Comparison of ENCODE assay signal across 9 mouse cellular contexts in the genomic region with DNA sequence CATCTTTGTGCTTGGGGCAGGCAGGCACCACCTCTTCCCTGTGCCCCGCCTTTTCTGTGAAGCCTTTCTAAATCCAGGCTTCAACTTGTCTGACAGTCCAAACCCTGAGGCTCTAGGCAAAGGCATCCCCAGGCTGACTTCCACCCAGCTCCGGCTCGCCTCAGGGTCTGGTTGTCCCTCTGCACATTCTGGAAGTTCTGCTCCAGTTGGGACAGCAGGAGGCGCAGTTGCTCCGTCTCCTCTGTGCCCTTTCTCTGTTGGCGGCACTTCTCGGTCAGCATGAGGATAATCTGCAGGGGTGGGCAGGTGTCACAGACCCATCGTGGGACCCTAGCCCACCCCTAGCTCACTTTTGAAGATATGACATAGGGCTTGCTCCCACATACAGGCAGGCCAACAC. TPM values are rescaled to one million over a fixed set of nuclear protein-coding genes. Genes with fewer than 3 reads are reported as not detected.
DNase-seq lines count a peak whose midpoint lies in the region; ATAC-seq and TF ChIP-seq lines count a peak whose summit lies in the region.
"Had no signal": no experiment of that assay in that cellular context is flagged by ENCODE, and none has a peak within 500 bp of the region (broad histone marks: within the 10 kb centered on the region; RNA-seq: fewer than 3 reads in every experiment).

No protein-coding gene starts in this region.

- 20% methylated on average over 8 of the region's 8 CpGs for WGBS in kidney, postnatal 0 days
- WGBS in lung, postnatal 0 days = 6% methylated on average over 8 of the region's 8 CpGs

- H3K4me1 ChIP-seq in kidney, postnatal 0 days (replicated peaks; ENCODE audit: insufficient read depth, low read length) = peaks cover 4% of the 10 kb centered on the region
- H3K4me1 ChIP-seq in lung, postnatal 0 days (ENCODE audit: insufficient read depth, low read depth, low read length) = peaks cover 6% of the 10 kb centered on the region; the same call in 1 of the 2 replicates

- H3K36me3 ChIP-seq in kidney, postnatal 0 days (ENCODE audit: insufficient read depth, low read length) = no peaks in the 10 kb centered on the region
- H3K36me3 ChIP-seq in lung, postnatal 0 days (ENCODE audit: insufficient read depth, low read length) = no peaks in the 10 kb centered on the region
- H3K36me3 ChIP-seq: neural tube, embryonic 12.5 days had no signal

- DNase-seq in monocyte, adult 2 months (ENCODE audit: low read depth in 1 of 2, low spot score in 2 of 2) = peak; percentile 12 to 34
- DNase-seq in adrenal gland, postnatal 4 days (ENCODE audit: low spot score in 2 of 2) = peak; percentile 24 to 49
- DNase-seq in forelimb bud, embryonic 11.5 days (ENCODE audit: low read depth, low spot score) = peak; percentile 61
- peak; percentile 86 for DNase-seq in kidney, postnatal 0 days (ENCODE audit: low spot score)
- peak; percentile 80 for DNase-seq in lung, postnatal 0 days (ENCODE audit: low spot score)
- peak; percentile 13 for DNase-seq in spleen, adult 12 weeks (ENCODE audit: low spot score)

- no peaks in the 10 kb centered on the region; the same call in 1 of the 2 replicates for H3K27me3 ChIP-seq in kidney, postnatal 0 days (ENCODE audit: insufficient read depth, low read length)
- H3K27me3 ChIP-seq in lung, postnatal 0 days (replicated peaks; ENCODE audit: insufficient read depth, low read length) = no peaks in the 10 kb centered on the region

- H3K9ac ChIP-seq in kidney, postnatal 0 days (ENCODE audit: low read depth, low read length) = no peak overlapping the region
- no peak overlapping the region for H3K9ac ChIP-seq in lung, postnatal 0 days (replicated peaks; ENCODE audit: low read depth)
- H3K9ac ChIP-seq: neural tube, embryonic 12.5 days had no signal

- no peak for ATAC-seq in monocyte, adult 5-6 weeks (replicated peaks; ENCODE audit: insufficient number of reproducible peaks, low FRiP score, low TSS enrichment, poor library complexity, severe bottlenecking)
- no peak for ATAC-seq in kidney, postnatal 0 days (replicated peaks; ENCODE audit: low FRiP score, low read depth)
- ATAC-seq in lung, postnatal 0 days = no peak
- no peak for ATAC-seq in inflammation-experienced regulatory T-cells, adult 6 months

- H3K27ac ChIP-seq in kidney, postnatal 0 days = no peak overlapping the region
- H3K27ac ChIP-seq in lung, postnatal 0 days (ENCODE audit: low read length) = no peak overlapping the region
- H3K27ac ChIP-seq: neural tube, embryonic 12.5 days had no signal

- TF ChIP-seq EP300 in lung, postnatal 0 days (IDR thresholded peaks at IDR 0.05) = no peak

- no peak overlapping the region for H3K4me3 ChIP-seq in kidney, postnatal 0 days (replicated peaks; ENCODE audit: low read depth, low read length)
- no peak overlapping the region for H3K4me3 ChIP-seq in lung, postnatal 0 days (ENCODE audit: low read depth, low read length)
- H3K4me3 ChIP-seq: neural tube, embryonic 12.5 days had no signal

- peak; percentile 86 for TF ChIP-seq CTCF in kidney, postnatal 0 days (IDR thresholded peaks at IDR 0.05; ENCODE audit: low read depth)
- peak; percentile 95 for TF ChIP-seq CTCF in lung, postnatal 0 days (IDR thresholded peaks at IDR 0.05)

- no peak overlapping the region for H3K4me2 ChIP-seq in kidney, postnatal 0 days (ENCODE audit: low read length)
- no peak overlapping the region for H3K4me2 ChIP-seq in lung, postnatal 0 days (replicated peaks; ENCODE audit: low read depth, low read length)
- H3K4me2 ChIP-seq: neural tube, embryonic 12.5 days had no signal

- H3K9me3 ChIP-seq in kidney, postnatal 0 days (replicated peaks; ENCODE audit: low read length) = no peaks in the 10 kb centered on the region
- no peaks in the 10 kb centered on the region for H3K9me3 ChIP-seq in lung, postnatal 0 days (ENCODE audit: low read length)
- H3K9me3 ChIP-seq: neural tube, embryonic 12.5 days had no signal

RNA-seq across cellular contexts. Expression of a gene that starts 3.5 kb away (rescaled TPM):
- total RNA-seq in monocyte, adult 5-6 weeks (2017) = 1.1 to 1.8 TPM (median 1.6 TPM) in 3 replicates
- total RNA-seq in adrenal gland, postnatal 4 days (2021) = 1 to 10 TPM; 4.0 to 5.2 TPM
- 7.0 and 7.8 TPM in 2 replicates for polyA plus RNA-seq in kidney, postnatal 0 days (2015; fragmentation: Nextera tagmentation; extraction: Ambion mirVana)
- 2.9 and 3.3 TPM in 2 replicates for polyA plus RNA-seq in lung, postnatal 0 days (2015; fragmentation: Nextera tagmentation; extraction: Ambion mirVana)
- polyA plus RNA-seq in inflammation-experienced regulatory T-cells, adult 6 months (2017; shearing (Covaris generic)) = 1 to 10 TPM; 6.5 to 9.3 (median 8.1) TPM

RNA-seq across cellular contexts. Expression of a gene that starts 3.7 kb away (rescaled TPM):
- not detected in 3 replicates for total RNA-seq in monocyte, adult 5-6 weeks (2017)
- under 1 TPM in 1 of 2 experiments, not detected in 1; 0.23 TPM for total RNA-seq in adrenal gland, postnatal 4 days (2021)
- polyA plus RNA-seq in kidney, postnatal 0 days (2015; fragmentation: Nextera tagmentation; extraction: Ambion mirVana) = 0.13 and 0.18 TPM in 2 replicates
- 1.8 and 2.4 TPM in 2 replicates for polyA plus RNA-seq in lung, postnatal 0 days (2015; fragmentation: Nextera tagmentation; extraction: Ambion mirVana)
- polyA plus RNA-seq in inflammation-experienced regulatory T-cells, adult 6 months (2017; shearing (Covaris generic)) = 1 to 10 TPM in 1 of 3 experiments, under 1 TPM in 2; 0.55 to 1.8 (median 0.95) TPM

RNA-seq across cellular contexts. Expression of a gene that starts 5.1 kb away (rescaled TPM):
- total RNA-seq in monocyte, adult 5-6 weeks (2017) = not detected in 3 replicates
- total RNA-seq in adrenal gland, postnatal 4 days (2021) = not detected
- 0.45 and 0.48 TPM in 2 replicates for polyA plus RNA-seq in kidney, postnatal 0 days (2015; fragmentation: Nextera tagmentation; extraction: Ambion mirVana)
- polyA plus RNA-seq in lung, postnatal 0 days (2015; fragmentation: Nextera tagmentation; extraction: Ambion mirVana) = 2.2 and 5.2 TPM in 2 replicates
- 1 to 10 TPM in 1 of 3 experiments, under 1 TPM in 1, not detected in 1; 0.53 to 1.3 TPM for polyA plus RNA-seq in inflammation-experienced regulatory T-cells, adult 6 months (2017; shearing (Covaris generic))

RNA-seq across cellular contexts. Expression of a gene that starts 22.1 kb away (rescaled TPM):
- 17.5 to 24.6 TPM (median 19.5 TPM) in 3 replicates for total RNA-seq in monocyte, adult 5-6 weeks (2017)
- 10 to 100 TPM; 31.5 to 36.5 TPM for total RNA-seq in adrenal gland, postnatal 4 days (2021)
- 74.9 and 79.4 TPM in 2 replicates for polyA plus RNA-seq in kidney, postnatal 0 days (2015; fragmentation: Nextera tagmentation; extraction: Ambion mirVana)
- polyA plus RNA-seq in lung, postnatal 0 days (2015; fragmentation: Nextera tagmentation; extraction: Ambion mirVana) = 60.9 and 63.5 TPM in 2 replicates
- 10 to 100 TPM; 56.4 to 69.0 (median 67.4) TPM for polyA plus RNA-seq in inflammation-experienced regulatory T-cells, adult 6 months (2017; shearing (Covaris generic))

RNA-seq across cellular contexts. Expression of a gene that starts 38.3 kb away (rescaled TPM):
- total RNA-seq in monocyte, adult 5-6 weeks (2017) = not detected in 3 replicates
- total RNA-seq in adrenal gland, postnatal 4 days (2021) = under 1 TPM in 1 of 2 experiments, not detected in 1; 0.28 TPM
- 0.11 TPM in 1 of 2 replicates, not detected in the other for polyA plus RNA-seq in kidney, postnatal 0 days (2015; fragmentation: Nextera tagmentation; extraction: Ambion mirVana)
- 0.30 TPM in 2 replicates for polyA plus RNA-seq in lung, postnatal 0 days (2015; fragmentation: Nextera tagmentation; extraction: Ambion mirVana)
- polyA plus RNA-seq in inflammation-experienced regulatory T-cells, adult 6 months (2017; shearing (Covaris generic)) = 1 to 10 TPM in 2 of 3 experiments, not detected in 1; 1.2 to 1.3 TPM

Comparison
In these comparisons a context has a peak if more than half of its experiments do, and no peak if none do; other contexts are left out.
1. DNase-seq: peak in every context shown above with its lines; median percentile 86 in kidney, postnatal 0 days; 80 in lung, postnatal 0 days; 61 in forelimb bud, embryonic 11.5 days; 36 in adrenal gland, postnatal 4 days; 23 in monocyte, adult 2 months; 13 in spleen, adult 12 weeks.